Mouse (Mus musculus) forebrain, postnatal 0 days (tissue): ENCODE measurements around the gene Ube2ql1. TPM values are rescaled to one million over a fixed set of nuclear protein-coding genes. Genes with fewer than 3 reads are reported as not detected.

ENCODE experiments used
- ATAC-seq: fragments of 200-750 bp; cut with Nextera tagmentation; 2 replicates; pipeline ENCODE4 v1.8.0; 2017; ENCODE audit warnings: mild to moderate bottlenecking, moderate library complexity
- DNase-seq: peaks from one replicate; pipeline ENCODE4 v3.0.0-alpha.2; 2015
- H3K27ac ChIP-seq: fragments of 300-500 bp; sonication (generic); 2 replicates; pipeline ENCODE4 v1.5.1; 2014; ENCODE audit warnings: low read depth, mild to moderate bottlenecking, antibody characterized with exemption, low read length, moderate library complexity, mixed read lengths
- H3K27me3 ChIP-seq: fragments of 300-500 bp; sonication (generic); 2 replicates; pipeline ENCODE4 v1.6.1; 2014; ENCODE audit warnings: mild to moderate bottlenecking, low read length, mixed read lengths; ENCODE audit not compliant: insufficient read depth
- H3K36me3 ChIP-seq: fragments of 300-500 bp; sonication (generic); 2 replicates; pipeline ENCODE4 v1.6.1; 2014; ENCODE audit warnings: mild to moderate bottlenecking, moderate library complexity; ENCODE audit not compliant: insufficient read depth
- H3K4me1 ChIP-seq: fragments of 300-500 bp; sonication (generic); 2 replicates; pipeline ENCODE4 v1.6.1; 2014; ENCODE audit warnings: antibody characterized with exemption; ENCODE audit not compliant: insufficient read depth
- H3K4me2 ChIP-seq: fragments of 300-500 bp; sonication (generic); 2 replicates; pipeline ENCODE4 v1.6.1; 2014; ENCODE audit warnings: low read depth, mild to moderate bottlenecking, moderate library complexity
- H3K4me3 ChIP-seq: fragments of 300-500 bp; sonication (generic); 2 replicates; pipeline ENCODE4 v1.5.1; 2014; ENCODE audit warnings: low read depth, low read length, mixed read lengths
- H3K9ac ChIP-seq: fragments of 300-500 bp; sonication (generic); 2 replicates; pipeline ENCODE4 v1.6.1; 2014; ENCODE audit warnings: mild to moderate bottlenecking
- H3K9me3 ChIP-seq: fragments of 300-500 bp; sonication (generic); 2 replicates; pipeline ENCODE4 v1.6.1; 2016; ENCODE audit warnings: low read length
- CTCF ChIP-seq: sonication (generic); IDR thresholded peaks from 2 replicates; pipeline ENCODE4 v1.5.1; 2016; ENCODE audit warnings: antibody characterized with exemption, control low read depth, low read depth
- WGBS: fragments of 180-500 bp; shearing (Covaris S2); extraction: QIAGEN DNeasy Blood & Tissue Kit; methylation state at CpG from one replicate; pipeline ENCODE4 v1.1.7; 2014; 5-methylcytosine and 5-hydroxymethylcytosine counted together
- polyA plus RNA-seq: library from polyadenylated mRNA; unstranded; fragments of >200 nt; fragmentation: Nextera tagmentation; extraction: Ambion mirVana; gene quantifications from 2 replicates; pipeline ENCODE4 v1.2.1, GENCODE M21; 2015
- total RNA-seq: library from RNA; depleted of rRNA; stranded (reverse); fragments of >200 nt; gene quantifications from 2 replicates; pipeline ENCODE4 v1.2.3, GENCODE M21; 2014; rRNA removed

The Ube2ql1 gene
- 120 and 129 TPM in 2 replicates for total RNA-seq
- polyA plus RNA-seq: 22.2 and 25.6 TPM in 2 replicates

DNA sequence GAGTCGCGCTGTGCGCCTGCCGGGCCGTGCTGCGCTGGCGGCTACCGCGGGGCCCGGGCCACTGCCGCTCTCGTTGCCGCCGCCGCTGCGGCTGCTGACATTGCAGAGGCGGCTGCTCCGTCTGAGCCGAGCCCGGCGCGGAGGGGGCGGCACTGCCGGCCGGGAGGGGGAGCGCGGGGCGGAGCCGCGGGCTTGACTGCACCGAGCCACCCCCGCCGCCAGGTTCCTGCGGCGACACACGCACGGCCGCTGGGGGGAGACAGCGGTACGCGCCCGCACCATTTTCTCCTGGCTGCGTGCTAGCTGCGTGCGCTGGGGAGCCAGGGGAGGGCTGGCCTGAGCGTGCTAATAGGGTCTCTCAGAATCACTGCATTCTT is at the start of gene Ube2ql1:
Gene Ube2ql1 (minus strand): TSS at position 131 of the 377 bp plus-strand sequence.
- DNase-seq: peak; percentile 97
- WGBS: under 1% methylated on average over 44 of the region's 46 CpGs

DNA sequence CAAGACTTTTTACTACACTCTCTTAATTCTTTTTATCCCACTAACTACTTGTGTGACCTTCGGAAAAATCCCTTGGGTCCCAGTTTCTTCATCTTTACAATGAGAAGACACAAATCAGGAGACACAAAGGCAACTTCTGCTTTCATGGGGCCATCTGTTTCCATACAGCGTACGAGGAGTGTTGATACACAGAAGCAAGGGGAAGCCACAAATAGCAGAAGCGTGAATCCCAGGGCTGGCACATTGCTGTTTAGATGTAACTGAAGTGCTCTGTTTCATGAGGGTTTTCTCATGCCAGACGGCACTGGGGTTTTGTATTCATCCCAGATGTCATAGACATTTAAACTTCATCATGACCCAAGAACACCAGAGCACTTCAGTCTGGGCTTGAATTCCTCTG is 49.0 kb upstream of the Ube2ql1 start:
- ATAC-seq: peak; percentile 36; the same call in 1 of the 2 replicates
- WGBS: 67% methylated on average over 5 of the region's 5 CpGs
- Histone ChIP-seq H3K9me3 (no peaks in the 10 kb centered on the region), H3K4me2 (no peak overlapping the region), H3K4me1 (peaks cover 9% of the 10 kb centered on the region; the same call in 1 of the 2 replicates), H3K36me3 (no peaks in the 10 kb centered on the region), H3K9ac (no peak overlapping the region), H3K27me3 (no peaks in the 10 kb centered on the region), H3K4me3 (no peak overlapping the region), H3K27ac (no peak overlapping the region)
- no peak for DNase-seq
- no peak for TF ChIP-seq CTCF

More for the DNA sequence above, at the start of gene Ube2ql1:
- peak; percentile 97 for TF ChIP-seq CTCF
- Histone ChIP-seq H3K4me3 (peak within 1 kb of the TSS; percentile 82), H3K27me3 (no peaks in the 10 kb centered on the region), H3K36me3 (no peaks in the 10 kb centered on the region), H3K4me2 (peak within 1 kb of the TSS; percentile 90), H3K27ac (peak within 1 kb of the TSS; percentile 94), H3K9ac (peak within 1 kb of the TSS; percentile 96), H3K4me1 (peaks cover 15% of the 10 kb centered on the region), H3K9me3 (no peaks in the 10 kb centered on the region)
- peak; percentile 95 for ATAC-seq

DNA sequence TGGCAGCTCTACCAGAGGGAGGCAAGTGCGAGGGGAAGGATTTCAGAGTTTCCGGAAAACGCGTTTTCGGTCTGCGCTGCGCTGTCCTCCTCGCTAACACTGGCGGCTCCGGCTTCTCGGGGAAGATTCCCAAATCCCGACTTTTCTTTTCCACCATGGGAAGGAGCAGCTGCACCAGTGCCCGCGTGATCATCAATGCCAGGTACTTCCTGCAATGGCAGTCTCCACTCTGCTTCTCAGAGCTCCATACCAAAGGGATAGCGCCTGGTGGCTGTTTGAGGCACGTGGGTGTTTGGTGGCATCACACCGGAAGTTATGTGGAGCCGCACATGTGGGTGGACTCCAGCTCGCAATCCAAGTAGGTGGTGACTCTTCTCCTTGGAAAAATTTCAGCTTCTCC is 38.5 kb upstream of the Ube2ql1 start:
- no peaks in the 10 kb centered on the region for H3K27me3 ChIP-seq
- H3K4me3 ChIP-seq: no peak overlapping the region
- no peak overlapping the region for H3K4me2 ChIP-seq
- 85% methylated on average over 19 of the region's 19 CpGs for WGBS
- DNase-seq (peak; percentile 46), ATAC-seq (peak; percentile 56; the same call in 1 of the 2 replicates)
- no peaks in the 10 kb centered on the region for H3K4me1 ChIP-seq
- no peaks in the 10 kb centered on the region for H3K36me3 ChIP-seq
- TF ChIP-seq CTCF: no peak
- H3K27ac ChIP-seq: no peak overlapping the region
- no peak overlapping the region for H3K9ac ChIP-seq
- no peaks in the 10 kb centered on the region for H3K9me3 ChIP-seq

DNA sequence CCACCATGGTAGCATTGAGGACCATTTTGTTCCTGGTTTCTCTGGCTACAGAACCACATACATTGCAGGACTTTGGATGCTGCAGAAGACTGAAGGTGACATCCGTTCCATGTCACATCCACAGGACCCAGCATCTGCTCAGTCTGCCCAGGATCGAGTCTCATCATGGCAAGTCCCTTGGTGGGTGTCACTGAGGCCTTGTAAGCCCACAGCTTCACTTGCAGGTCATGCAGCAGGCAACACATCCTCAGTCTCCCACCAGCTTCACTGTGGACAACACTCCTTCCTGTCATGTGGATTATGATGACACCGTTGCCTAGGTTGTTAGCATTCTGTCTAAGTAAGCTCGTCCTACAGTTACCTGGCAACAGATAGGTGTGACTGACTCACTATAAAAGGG is 32.7 kb upstream of the Ube2ql1 start:
- Histone ChIP-seq H3K36me3 (no peaks in the 10 kb centered on the region), H3K27ac (no peak overlapping the region), H3K4me3 (no peak overlapping the region), H3K4me2 (no peak overlapping the region), H3K9me3 (no peaks in the 10 kb centered on the region), H3K9ac (no peak overlapping the region), H3K4me1 (no peaks in the 10 kb centered on the region), H3K27me3 (no peaks in the 10 kb centered on the region)
- TF ChIP-seq CTCF: no peak
- ATAC-seq (no peak), DNase-seq (no peak)
- WGBS: 83% methylated on average over 4 of the region's 4 CpGs

DNA sequence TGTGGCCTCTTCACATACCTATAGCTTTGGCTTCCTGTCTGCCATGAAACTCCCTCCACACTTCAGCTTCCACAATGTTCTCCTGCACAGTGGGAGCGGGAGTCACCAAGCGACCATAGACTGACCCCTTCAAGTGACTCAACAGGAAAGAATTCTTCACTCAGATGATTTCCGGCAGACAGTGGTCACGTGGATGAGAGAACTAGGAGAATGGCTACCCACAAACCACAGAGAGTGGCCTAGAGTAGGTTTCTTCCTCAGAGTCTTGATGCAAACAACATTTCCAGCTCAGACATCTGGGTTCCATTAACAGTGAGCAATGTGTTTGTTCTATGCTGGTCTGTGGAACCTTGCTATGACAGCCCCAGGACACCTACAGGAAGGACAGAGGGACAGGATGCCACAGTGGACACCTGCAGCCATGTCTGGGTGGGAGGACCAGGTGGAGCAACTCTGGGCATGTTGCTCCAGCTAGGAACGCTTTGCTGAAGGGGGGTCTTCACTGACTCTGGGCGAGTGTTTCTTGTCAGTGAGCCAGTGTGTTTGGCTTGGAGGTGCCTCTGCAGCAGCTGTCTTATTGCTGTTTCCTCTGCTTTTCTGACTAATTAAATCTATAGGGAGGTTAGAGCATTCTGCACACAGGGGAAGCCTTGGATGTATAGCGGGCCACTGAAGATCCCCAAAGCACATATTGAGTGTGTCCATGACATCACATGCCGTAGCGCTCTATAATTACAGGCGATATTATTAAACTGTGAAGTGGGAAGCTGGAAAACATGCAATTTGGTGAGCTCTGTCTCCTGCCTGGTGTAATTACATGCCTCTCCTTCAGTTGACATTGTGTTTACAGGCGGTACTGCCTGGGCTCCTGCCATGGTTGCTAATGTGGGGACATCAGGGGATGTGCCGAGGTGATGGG is 31.1 kb upstream of the Ube2ql1 start:
- no peak for DNase-seq
- WGBS: 68% methylated on average over 12 of the region's 12 CpGs

DNA sequence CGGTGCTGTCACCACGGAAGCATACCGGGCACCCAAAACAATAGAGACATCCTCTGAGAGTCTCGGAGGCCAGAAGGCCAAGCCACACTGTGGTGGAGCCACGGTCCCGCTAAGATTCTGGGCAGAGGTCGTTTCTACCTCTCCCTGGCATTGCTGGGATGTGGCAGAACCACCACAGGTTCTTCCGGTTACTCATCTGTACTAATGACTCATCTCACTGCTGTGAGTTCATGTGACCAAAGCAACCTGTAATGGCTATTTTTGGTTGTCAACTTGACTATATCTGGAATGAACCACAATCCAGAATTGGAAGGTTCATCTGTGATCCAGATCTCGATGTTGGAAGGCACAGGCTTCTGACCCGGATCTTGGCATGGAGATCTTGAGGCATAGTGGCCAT is 28.5 kb upstream of the Ube2ql1 start:
- no peaks in the 10 kb centered on the region for H3K4me1 ChIP-seq
- no peaks in the 10 kb centered on the region for H3K9me3 ChIP-seq
- no peak overlapping the region for H3K4me3 ChIP-seq
- H3K27me3 ChIP-seq: no peaks in the 10 kb centered on the region
- WGBS: 96% methylated on average over 10 of the region's 10 CpGs
- ATAC-seq (no peak), DNase-seq (no peak)
- H3K9ac ChIP-seq: no peak overlapping the region
- no peak overlapping the region for H3K4me2 ChIP-seq
- no peak overlapping the region for H3K27ac ChIP-seq
- H3K36me3 ChIP-seq: no peaks in the 10 kb centered on the region
- TF ChIP-seq CTCF: no peak

More for the DNA sequence above, 31.1 kb upstream of the Ube2ql1 start:
- ATAC-seq: peak; percentile 78
- no peaks in the 10 kb centered on the region for H3K9me3 ChIP-seq
- no peak overlapping the region for H3K9ac ChIP-seq
- no peaks in the 10 kb centered on the region for H3K36me3 ChIP-seq
- H3K4me2 ChIP-seq: no peak overlapping the region
- TF ChIP-seq CTCF: no peak
- H3K4me1 ChIP-seq: no peaks in the 10 kb centered on the region
- no peak overlapping the region for H3K4me3 ChIP-seq
- no peaks in the 10 kb centered on the region for H3K27me3 ChIP-seq
- no peak overlapping the region for H3K27ac ChIP-seq

DNA sequence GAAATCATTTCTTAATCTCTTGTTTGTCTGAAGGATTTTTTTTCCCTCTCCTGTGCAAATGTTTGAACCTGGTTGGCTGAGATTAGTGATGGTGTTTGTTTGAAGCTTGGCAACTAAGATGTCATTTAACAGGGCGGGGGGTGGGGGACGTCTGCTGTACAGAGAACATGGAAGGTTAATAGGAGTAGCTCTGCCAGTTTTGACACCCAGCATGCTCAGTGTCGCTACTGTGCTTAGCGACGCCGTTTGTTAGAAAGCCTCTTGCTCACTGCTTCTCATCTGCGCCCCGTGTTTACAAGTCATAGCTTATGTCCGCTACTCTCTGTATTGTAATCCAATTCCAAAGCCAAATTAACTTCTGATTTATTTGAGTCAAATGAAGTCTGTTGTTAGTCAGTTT is 25.0 kb upstream of the Ube2ql1 start:
- H3K9ac ChIP-seq: no peak overlapping the region
- no peak for TF ChIP-seq CTCF
- H3K9me3 ChIP-seq: no peaks in the 10 kb centered on the region
- H3K4me3 ChIP-seq: no peak overlapping the region
- no peaks in the 10 kb centered on the region for H3K36me3 ChIP-seq
- no peaks in the 10 kb centered on the region for H3K27me3 ChIP-seq
- 0 out of 2 replicates have a peak, but pooled peaks cover 4% of the 10 kb centered on the region for H3K4me1 ChIP-seq
- ATAC-seq: 0 out of 2 replicates have a peak, but pooled peaks have one; percentile 36
- 37% methylated on average over 9 of the region's 9 CpGs for WGBS
- DNase-seq: no peak
- no peak overlapping the region for H3K27ac ChIP-seq
- H3K4me2 ChIP-seq: no peak overlapping the region
